Mouse (Mus musculus): ENCODE measurements around the gene Rapgef4.

Rapgef4 gene

DNA sequence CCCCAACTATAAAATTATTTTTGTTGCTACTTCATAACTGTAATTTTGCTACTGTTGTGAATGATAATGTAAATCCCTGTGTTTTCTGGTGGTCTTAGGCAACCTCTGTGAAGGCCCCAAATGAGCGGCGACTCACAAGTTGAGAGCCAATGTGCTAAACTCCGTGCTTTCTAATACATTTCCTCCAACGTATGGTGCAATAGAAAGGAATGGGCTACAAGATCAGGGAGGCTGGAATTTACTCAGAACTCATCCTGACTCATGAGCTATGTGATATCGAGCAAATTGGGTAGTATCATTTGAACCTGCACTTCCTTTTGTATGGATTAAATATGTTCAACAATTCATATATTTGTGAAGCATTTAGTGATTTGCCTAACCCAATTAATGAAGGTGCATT lies 299.5 kb downstream of the Rapgef4 start:
- no peak for DNase-seq (ENCODE audit: low spot score)

DNA sequence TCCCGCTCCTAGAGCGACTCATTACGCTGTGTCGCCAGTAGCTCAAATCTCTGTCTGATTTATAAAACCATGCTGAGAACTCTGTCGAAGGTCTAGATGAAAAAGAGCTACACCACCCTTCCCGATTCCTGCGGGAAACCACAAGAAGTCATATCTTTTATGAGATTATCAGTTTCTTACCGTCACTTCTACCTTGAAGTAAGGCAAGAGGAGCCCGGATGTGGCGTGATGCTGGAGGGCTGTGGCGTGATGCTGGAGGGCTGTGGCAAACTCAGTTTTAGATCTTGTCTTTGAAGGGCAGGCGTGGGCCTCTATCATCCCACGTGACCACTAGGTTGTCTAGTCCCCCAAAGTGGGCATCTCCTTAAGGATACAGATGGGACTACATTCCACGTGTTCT lies 300.9 kb downstream of the Rapgef4 start:
- DNase-seq (ENCODE audit: low spot score): no peak

DNA sequence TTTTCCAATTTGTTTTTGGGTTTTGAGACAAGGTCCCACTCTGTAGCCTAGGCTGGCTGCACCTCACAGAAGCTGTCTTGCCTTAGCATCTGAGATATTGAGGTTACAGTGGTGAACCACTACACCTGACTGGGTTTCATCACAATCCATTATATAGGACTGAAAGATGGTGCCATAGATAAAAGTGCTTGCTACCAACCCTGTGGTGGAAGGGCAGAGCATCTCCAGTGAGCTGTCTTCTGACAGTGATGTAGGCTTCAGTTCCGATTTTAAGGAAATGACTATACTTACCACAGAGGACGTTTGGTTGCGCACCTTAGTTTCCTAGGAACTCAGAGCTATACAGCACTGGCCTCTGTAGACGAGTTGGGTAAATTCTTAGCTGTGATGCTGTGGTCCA lies 301.7 kb downstream of the Rapgef4 start:
- no peak for DNase-seq (ENCODE audit: low spot score)

DNA sequence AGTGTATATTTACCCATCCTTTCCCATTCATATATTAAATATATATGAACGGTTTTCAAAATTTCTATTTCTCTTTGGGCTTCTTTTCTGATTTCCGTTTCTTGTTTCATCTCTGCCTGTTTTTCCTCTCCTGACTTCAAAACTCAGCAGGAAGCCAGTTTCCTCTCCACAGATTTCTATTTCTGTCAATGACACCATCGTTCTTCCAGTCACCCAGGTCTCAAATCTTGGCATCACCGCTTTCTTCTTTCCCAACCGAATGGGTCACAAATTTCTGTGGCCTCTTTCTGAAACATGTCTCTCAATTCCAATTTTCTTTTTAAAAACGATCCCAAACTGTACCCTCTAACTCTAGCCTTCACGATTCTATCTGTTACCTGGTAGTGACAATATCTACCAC lies 303.6 kb downstream of the Rapgef4 start:
- no peak for DNase-seq (ENCODE audit: low spot score)

DNA sequence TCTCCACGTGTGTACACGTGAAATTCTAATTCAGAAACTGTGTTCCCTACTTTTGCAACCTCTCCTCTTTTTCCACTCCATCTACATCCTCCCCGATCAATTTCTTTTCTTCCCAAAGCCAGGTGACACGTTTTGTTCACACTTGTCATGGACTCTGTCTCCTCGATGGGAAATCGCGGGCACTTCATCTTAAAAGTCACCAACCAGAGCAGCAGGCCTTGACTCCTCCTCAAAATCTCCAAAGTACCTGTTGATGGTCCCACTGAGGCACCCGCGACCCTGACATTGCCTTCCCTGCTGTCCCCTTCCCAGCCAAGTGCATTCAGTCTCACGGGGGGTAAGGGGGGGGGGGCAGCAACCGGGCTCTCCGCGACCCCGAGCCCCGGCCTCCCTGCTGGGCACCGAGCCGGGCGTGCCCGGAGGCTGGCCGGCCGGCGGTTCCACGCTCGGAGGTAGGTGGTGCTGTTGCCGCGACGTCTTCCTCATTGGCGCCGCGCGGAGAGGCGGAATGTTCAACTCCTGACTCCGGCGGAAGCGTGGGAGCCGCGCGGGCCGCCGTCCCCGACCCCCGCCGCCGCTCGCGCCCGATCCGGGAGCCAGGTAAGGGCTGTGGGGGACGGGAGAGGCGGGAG lies 304.3 kb downstream of the Rapgef4 start, which contains the start of gene Map3k20:
Gene Map3k20 (plus strand): TSS at position 382 of the 632 bp plus-strand sequence.
- DNase-seq (ENCODE audit: low spot score): peak; percentile 69

DNA sequence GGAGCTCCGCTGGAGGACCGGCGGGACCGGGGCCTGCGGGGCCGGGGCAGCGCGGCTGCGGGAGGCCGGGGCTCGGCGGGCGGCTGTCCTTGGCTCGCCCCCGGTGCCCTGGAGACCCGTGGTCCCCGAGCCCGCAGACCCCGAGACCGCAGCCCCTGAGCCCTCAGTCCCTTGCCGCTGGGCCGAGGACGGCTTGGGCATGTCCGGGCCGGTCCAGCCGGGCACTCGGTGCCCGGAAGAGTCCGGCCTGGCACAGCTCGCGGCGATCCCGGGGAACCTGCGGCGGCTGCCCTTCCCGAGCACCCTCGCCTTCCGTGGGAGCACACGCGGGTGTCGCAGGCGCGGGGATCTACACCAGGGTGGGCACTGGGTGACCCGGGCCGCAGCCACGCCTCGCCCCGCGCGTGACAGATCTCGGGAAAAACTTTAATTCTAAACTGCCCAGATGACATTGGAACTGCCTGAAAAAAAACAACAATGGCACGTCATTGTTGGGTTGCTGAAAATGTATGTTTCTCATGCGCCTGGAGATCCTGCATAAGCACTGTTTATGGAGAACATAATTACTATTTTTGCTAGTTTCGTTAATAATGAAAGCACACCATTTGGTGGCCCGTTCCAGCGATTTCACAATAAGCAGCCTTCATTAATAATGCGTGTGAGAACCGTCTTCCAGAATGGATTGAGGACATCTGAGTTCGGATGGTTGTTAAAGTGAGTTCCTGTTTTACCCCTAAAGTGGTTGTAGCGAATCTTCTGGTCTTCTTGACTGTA lies 305.0 kb downstream of the Rapgef4 start:
- DNase-seq (ENCODE audit: low spot score): peak; percentile 41

DNA sequence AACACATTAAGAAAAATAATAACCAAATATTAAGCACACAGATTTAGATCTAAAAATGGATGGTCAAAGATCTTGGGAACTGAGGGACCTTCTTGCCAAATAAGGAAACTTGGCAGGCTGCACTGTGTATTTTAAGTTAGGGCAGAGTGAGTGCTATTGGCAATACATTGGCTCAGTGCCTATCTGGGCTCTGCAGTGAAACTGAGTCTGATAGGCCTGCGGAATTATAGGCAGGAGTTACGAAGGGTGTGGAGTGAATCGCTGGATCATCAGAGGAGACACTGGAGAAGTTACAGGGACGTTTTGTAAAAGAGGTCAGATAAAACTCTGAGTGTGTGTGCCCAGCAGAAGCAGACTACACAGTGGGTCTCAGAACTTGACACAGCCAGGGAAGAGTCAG lies 306.1 kb downstream of the Rapgef4 start:
- peak; percentile 66 for DNase-seq (ENCODE audit: low spot score)

DNA sequence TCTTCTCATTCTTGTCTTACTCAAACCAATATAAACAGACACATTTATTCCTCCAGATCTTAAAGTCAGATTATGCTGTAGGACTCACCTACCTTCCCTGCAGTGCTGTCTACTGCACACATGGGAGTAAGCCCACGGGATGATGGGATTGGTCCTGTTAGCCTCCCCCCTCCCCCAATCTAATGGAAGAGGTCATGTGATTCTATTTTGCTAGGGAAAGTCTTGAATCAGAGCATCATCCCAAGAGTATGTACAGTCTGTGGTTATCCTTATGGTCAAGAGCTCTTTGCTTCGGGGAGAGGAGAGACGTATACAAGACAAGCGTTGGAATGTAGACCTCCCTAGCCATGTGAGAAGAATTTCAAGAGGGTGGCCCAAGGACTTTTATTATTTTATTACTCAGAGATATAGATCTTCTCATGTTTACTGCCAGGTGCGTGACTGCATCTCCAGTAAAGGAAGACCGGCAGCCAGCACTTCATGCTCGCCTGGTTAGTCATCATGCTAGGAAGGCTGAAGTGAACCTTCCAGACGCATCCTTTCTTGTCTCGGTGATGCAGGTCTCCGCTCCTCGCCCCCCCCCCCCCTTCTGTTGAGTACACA lies 308.0 kb downstream of the Rapgef4 start:
- no peak for DNase-seq (ENCODE audit: low spot score)

DNA sequence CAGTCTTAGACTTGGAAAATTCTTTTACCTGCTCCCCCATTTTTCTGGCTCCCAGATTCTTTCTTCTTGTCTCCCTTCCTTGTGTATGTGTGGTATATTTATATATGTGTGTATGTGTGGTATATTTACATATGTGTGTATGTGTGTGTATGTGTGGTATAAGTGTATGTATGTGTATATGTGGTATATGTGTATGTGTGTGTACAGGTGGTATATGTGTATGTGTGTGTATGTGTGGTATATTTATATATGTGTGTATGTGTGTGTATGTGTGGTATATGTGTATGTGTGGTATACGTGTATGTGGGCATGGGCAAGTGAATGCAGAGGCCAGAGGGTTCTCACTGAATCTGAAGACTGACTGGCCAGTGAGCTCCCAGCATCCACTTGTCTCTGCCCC lies 310.1 kb downstream of the Rapgef4 start:
- no peak for DNase-seq (ENCODE audit: low spot score)

DNA sequence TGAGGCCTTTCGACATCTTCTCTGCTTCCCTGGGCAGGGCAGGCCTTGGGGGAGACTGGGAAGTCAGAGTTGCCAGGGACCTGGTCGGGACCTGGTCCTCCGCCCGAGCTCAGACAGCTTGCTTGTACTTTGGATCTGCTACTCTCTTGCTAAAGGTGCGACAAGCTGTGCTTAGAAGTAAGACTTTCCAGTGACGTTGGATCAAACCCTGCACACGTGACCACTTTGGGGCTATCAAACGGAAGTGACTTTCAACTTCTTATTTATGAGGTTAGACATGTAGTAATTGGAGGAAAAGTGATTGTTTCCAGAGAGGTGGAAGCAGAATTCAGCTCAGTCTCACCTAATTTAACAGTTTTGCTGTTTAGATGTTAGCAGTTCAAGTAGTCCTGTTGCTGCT lies 311.5 kb downstream of the Rapgef4 start:
- DNase-seq (ENCODE audit: low spot score): no peak

DNA sequence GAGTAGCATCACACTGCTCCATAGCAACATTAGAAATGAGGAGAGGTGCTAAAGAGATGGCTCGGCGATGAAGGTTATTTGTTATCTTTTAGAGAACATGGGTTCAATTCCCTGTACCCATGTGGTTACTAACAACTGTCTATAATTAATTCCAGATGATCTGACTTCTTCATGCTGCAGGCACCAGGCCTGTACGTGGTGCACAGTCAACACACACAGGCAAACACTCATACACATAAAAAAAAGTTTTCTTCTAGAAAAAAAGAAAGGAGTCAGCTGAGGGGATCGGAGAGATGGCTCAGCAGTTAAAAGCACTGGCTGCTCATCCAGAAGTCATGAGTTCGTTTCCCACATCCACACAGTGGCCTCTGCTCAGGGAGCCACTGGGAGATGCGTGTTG lies 314.0 kb downstream of the Rapgef4 start:
- no peak for DNase-seq (ENCODE audit: low spot score)

DNA sequence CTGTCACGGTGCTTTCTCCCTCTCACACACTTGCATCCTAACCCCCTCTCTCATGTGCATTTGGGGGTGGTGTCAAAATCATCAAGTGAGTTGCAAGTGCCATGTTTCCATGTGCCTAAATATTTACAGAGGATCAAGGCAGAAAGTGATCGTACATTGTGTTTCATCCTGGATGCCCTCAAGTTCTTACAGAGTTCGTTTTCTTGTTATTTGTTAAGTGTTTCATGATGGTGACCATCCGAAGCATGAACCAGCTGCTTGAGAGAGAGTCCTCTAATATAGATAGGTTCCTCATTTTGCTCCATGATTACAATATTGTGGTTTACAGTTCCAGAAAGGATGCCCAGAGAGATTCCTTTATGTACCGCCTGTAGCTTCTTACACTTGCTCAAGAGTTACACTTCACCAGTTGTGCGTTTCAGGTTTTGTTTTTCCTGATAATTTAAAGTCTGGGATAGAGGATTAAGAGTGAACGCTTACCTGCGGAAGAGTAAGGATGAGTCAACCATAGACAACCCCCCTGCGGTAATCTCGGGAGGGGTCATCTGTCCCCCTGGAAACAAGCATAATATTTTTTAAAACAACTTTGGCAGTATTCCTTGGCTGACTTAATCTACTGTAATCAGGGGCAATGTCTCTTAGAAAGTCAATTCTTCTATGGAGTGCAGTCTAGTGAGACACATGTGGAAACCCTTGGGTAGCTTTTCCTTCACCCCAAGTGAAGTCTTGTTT lies 316.1 kb downstream of the Rapgef4 start:
- DNase-seq (ENCODE audit: low spot score): no peak

DNA sequence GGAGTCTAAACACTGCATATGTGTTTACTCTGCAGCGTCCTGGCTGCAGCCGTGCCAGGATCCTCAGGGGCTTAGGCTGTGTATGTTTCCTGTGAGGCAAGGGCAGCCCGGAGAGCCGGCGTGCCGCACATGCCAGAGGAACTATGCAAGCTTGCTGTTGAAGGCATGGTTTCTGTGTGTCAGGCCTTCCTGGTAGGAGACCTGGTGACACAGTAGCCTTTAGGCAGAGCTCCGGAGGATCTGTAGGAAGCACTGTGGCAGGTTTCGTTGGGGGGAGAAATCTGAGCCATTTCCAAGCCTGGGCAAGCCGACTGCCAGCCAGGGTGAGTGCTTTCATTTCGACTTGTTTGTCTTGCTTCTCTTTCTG lies 316.7 kb downstream of the Rapgef4 start:
- no peak for DNase-seq (ENCODE audit: low spot score)

DNA sequence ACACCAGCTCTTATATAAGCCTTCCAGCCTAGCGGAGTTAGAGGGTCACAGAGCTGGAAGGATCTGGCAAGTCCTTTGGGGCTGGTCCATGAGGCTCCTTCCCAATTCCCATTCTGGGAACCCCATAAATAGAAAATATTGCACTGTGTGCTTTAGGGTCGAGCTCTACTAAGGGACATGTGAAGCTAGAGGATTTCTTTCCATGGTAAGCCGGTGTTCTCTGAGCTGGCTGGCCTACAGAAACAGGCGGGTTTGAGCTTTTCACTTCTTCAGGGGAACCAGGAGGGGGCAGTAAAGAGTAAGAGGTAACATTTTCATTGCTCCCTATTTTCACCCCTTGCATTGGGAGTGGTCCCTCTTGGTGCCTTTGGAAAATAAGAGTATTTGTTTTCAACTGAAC lies 317.4 kb downstream of the Rapgef4 start:
- DNase-seq (ENCODE audit: low spot score): no peak

DNA sequence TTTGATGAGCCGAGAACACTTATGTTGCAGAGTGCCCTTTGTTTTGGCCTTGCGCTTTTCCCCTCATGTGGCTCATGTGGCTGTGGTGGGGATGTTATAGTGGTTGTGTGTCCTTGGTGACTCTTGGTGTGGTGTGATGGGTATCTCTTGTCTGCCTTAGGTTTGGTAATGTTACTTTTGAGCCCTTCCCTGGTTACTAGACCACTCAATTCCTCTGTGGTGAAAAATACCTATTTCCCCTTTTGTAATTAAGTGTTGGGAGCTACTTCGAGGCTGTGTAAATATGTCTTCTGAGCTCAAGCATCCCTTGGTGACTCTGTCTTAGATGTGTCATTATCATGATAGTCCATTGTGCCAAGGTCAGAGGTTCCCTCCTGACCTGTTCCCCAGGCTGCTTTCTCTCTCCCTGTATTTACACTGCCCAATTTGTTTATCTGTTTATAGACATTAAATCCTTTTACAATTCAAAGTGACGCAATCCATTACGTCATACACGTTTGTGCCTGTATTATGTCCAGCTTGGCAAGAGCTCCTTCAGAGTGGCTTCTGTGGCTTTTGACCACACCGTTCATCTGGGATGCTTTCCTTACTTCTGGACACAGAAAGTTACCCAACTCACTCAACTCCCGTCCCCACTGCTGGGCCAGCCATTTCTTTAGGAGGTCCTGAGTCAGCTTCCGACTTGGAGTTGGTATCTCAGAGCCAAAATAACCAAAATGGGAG lies 320.3 kb downstream of the Rapgef4 start:
- no peak for DNase-seq (ENCODE audit: low spot score)

DNA sequence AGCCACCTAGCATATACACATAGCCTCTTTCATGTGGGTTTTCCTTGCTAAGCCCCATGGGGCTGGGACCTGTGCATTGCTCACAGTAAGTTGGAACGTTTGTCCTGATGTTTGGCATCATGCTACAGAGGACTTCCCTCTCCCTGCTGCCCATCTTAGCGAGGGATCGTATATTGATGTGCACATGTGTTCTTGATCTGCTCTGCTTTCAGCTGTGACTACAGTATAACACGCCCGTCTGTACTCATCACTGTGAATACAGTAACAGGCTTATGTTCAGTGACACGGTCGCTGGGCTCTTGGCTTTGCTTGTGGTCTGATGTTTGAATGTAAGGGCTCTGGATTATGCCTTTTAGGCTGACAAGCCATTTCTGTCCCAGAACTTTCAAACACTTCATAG lies 324.7 kb downstream of the Rapgef4 start:
- no peak for DNase-seq (ENCODE audit: low spot score)
